Mouse (Mus musculus): ENCODE measurements around the gene Hspbp1.

DNA sequence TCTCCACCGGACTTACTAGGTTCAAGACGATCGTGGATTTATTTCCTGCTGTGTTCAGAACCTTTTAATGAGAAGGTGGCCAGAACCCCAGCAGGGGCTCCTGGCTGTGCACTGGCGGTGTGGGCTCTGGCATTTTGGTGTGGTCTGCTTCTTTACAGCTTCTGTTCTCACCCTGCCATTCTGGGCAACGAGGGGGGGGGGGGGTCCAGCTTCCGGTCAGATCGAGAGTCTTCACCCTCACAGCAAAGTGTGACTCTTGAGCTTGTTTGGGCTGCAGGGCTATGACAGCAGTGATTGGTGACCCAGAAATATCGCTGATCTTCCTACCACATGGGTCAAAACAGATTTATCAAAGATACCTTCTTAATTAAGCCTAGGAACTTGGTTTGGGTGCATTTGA is 72.5 kb downstream of the Hspbp1 start:
- TF ChIP-seq POLR2A (IDR thresholded peaks at IDR 0.05; ENCODE audit: borderline replicate concordance, low read depth, low read length), result no peak
- TF ChIP-seq CTCF (IDR thresholded peaks at IDR 0.05; ENCODE audit: low read depth, low read length), result no peak
